Mouse (Mus musculus): ENCODE data around the gene B3gat1. TPM values are rescaled to one million over a fixed set of nuclear protein-coding genes. Genes with fewer than 3 reads are reported as not detected.

B3gat1 gene
- polyA plus RNA-seq, 1 experiment = not detected

DNA sequence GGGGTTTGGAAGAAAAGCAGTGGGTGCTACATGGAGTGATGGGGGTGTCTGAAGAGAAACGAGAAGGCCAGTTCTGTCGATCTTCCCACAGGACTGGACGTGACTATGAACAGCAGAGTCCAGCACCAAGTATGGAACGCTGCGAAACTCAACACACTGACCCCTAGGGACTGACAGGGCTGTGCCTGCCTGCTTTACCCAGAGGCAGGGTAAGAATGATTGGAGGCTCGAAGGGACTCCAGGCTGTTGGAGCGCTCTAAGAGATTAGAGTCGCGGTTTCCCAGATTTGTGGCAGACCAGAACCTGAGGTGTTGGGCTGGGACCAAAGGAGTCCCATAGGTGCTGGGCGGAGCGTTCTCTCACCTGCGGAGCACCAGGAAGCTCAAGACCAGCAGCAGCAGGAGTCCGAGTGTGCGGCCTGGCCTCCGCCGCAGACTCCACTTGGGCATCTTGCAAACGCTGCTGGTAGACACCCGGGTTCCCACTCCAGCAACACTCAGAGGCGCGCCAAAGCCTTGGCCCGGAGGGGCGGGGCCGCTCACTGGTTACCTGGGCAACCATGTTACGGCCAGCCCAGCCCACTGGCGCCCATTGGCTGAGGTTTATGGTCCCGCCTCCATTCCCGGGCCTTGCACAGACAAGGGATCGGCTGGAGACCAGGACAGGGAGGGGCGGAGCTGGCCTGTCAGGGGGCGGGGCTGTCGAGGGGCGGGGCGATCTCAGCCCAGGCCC is 72.6 kb downstream of the B3gat1 start, which contains the start of gene Glb1l2:
TSS of gene Glb1l2 (minus strand) at position 534 of the 732 bp plus-strand sequence.
- H3K4me1 ChIP-seq = peaks cover 8% of the 10 kb centered on the region
- no peak for TF ChIP-seq FLI1 (IDR thresholded peaks at IDR 0.05; ENCODE audit: low read length)
- no peak for TF ChIP-seq GATA1 (IDR thresholded peaks at IDR 0.05; ENCODE audit: borderline replicate concordance, low read length)
- no peaks in the 10 kb centered on the region for H3K36me3 ChIP-seq (replicated peaks; ENCODE audit: low read length)
- peaks cover 3% of the 10 kb centered on the region; the same call in 1 of the 2 replicates for H3K9me3 ChIP-seq
- H3K4me3 ChIP-seq (replicated peaks) = peak within 1 kb of the TSS; percentile 73
- H3K27me3 ChIP-seq (replicated peaks) = peaks cover 8% of the 10 kb centered on the region

DNA sequence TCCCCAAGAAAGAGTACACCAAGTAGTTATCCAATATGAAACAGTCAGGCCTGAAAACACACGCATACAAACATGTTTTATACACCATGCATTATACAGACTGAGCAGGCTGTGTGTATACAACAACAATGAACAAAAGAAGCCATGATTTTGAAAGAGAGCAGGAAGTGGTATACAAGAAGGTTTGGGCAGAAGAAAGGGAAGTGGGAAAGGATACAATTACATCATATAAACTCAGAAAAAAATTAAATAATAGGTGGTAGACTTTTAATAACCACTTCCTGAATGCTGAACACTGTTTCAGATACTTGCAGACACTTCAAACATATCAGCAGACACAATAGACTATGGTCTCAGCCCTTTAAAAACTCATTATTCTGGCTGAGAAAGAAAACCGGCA is 75.2 kb downstream of the B3gat1 start:
- peaks cover 3% of the 10 kb centered on the region; the same call in 1 of the 2 replicates for H3K9me3 ChIP-seq
- TF ChIP-seq FLI1 (IDR thresholded peaks at IDR 0.05; ENCODE audit: low read length) = no peak
- TF ChIP-seq GATA1 (IDR thresholded peaks at IDR 0.05; ENCODE audit: borderline replicate concordance, low read length) = no peak
- peaks cover 8% of the 10 kb centered on the region for H3K4me1 ChIP-seq
- peaks cover 8% of the 10 kb centered on the region for H3K27me3 ChIP-seq (replicated peaks)
- no peak overlapping the region for H3K4me3 ChIP-seq (replicated peaks)
- H3K36me3 ChIP-seq (replicated peaks; ENCODE audit: low read length) = no peaks in the 10 kb centered on the region

Other genes with a start within 250 kb of the B3gat1 start
- not detected in 2 replicates for gene Glb1l2, start 72.7 kb downstream of the B3gat1 start, polyA plus RNA-seq (2012; ENCODE audit: insufficient read depth, low replicate concordance)
- gene Glb1l3, start 127.2 kb downstream of the B3gat1 start, polyA plus RNA-seq (2012; ENCODE audit: insufficient read depth, low replicate concordance) = not detected in 2 replicates
- gene Gm1110, start 189.4 kb downstream of the B3gat1 start, polyA plus RNA-seq (2012; ENCODE audit: insufficient read depth, low replicate concordance) = not detected in 2 replicates

Data from megakaryocyte, embryonic 14.5 days (primary cell).